ENCODE assay signal across 10 mouse cellular contexts in genomic region chr13:58523011-58523760, GRCm38 (mm10).
DNase-seq lines count a peak whose midpoint lies in the region; ATAC-seq and TF ChIP-seq lines count a peak whose summit lies in the region.
"Had no signal": no experiment of that assay in that cellular context is flagged by ENCODE, and none has a peak within 500 bp of the region (broad histone marks: within the 10 kb centered on the region; RNA-seq: fewer than 3 reads in every experiment).

No protein-coding gene starts in this region.

- DNase-seq in heart, adult 8-10 months (ENCODE audit: low spot score): no peak
- DNase-seq in CH12.LX (ENCODE audit: extremely low read depth) (no peak), liver (peak; percentile 63)
- DNase-seq in gastrocnemius, postnatal 10 days: no peak
- DNase-seq in ovary, postnatal 14 days (ENCODE audit: low spot score): no peak
- no peak for DNase-seq in right cerebral cortex, postnatal 25 days
- DNase-seq: B cell, adult 2 months; kidney, adult 8-10 months had no signal

- WGBS in heart, embryonic 13.5 days: 7% methylated on average over 20 of the region's 20 CpGs

- no peak for TF ChIP-seq RAD21 in CH12.LX (IDR thresholded peaks at IDR 0.05; ENCODE audit: low read depth, low read length)

- peak overlapping the region; percentile 34 for H3K4me3 ChIP-seq in heart, embryonic 13.5 days
- no peak overlapping the region for H3K4me3 ChIP-seq in CH12.LX (replicated peaks in 1 of 3; ENCODE audit: low read depth in 2 of 3, low read length in 2 of 3, poor library complexity in 1 of 3)

- peak; percentile 38; the same call in 1 of the 2 replicates for ATAC-seq in heart, embryonic 13.5 days (ENCODE audit: extremely low read depth, insufficient number of reproducible peaks, low FRiP score, low TSS enrichment)
- peak; percentile 53 for ATAC-seq in erythroblast, adult 5-6 weeks (replicated peaks; ENCODE audit: low FRiP score, poor library complexity, severe bottlenecking)

- TF ChIP-seq EP300 in CH12.LX (IDR thresholded peaks at IDR 0.05; ENCODE audit: low read length): no peak

- in situ Hi-C loops in CH12.LX (cut with MboI; ENCODE audit: low pct_ligation_motif_present, low pct_unique_long_range_greater_than_20kb, low sequenced_read_pairs): no loop called here

- H3K79me2 ChIP-seq in CH12.LX (replicated peaks; ENCODE audit: control insufficient read depth, extremely low read depth, insufficient read depth, poor library complexity, severe bottlenecking): no peaks in the 10 kb centered on the region

- peaks cover 36% of the 10 kb centered on the region for H3K4me1 ChIP-seq in heart, embryonic 13.5 days
- peaks cover 8 to 14% of the 10 kb centered on the region in 2 experiments; a peak in 3 of 4 replicates for H3K4me1 ChIP-seq in CH12.LX (ENCODE audit: control insufficient read depth in 1 of 2, insufficient read depth in 2 of 2)

- TF ChIP-seq CTCF in CH12.LX (conservative IDR thresholded peaks at IDR 0.05 in 1 of 2, IDR thresholded peaks at IDR 0.05 in 1 of 2; ENCODE audit: low read depth in 2 of 2, low read length in 2 of 2): no peak

- H3K27me3 ChIP-seq in heart, embryonic 13.5 days (replicated peaks): peaks cover 21% of the 10 kb centered on the region
- no peaks in the 10 kb centered on the region for H3K27me3 ChIP-seq in CH12.LX (replicated peaks)

- H3K36me3 ChIP-seq in heart, embryonic 13.5 days: no peaks in the 10 kb centered on the region
- no peaks in the 10 kb centered on the region for H3K36me3 ChIP-seq in CH12.LX (replicated peaks in 1 of 2; ENCODE audit: control insufficient read depth in 1 of 2, insufficient read depth in 1 of 2, low read length in 1 of 2)

- H3K9me3 ChIP-seq in heart, embryonic 13.5 days: peaks cover 8% of the 10 kb centered on the region; the same call in 1 of the 2 replicates
- H3K9me3 ChIP-seq in CH12.LX (replicated peaks; ENCODE audit: low read length): no peaks in the 10 kb centered on the region

- no peak for TF ChIP-seq POLR2A in CH12.LX (IDR thresholded peaks at IDR 0.05; ENCODE audit: low read depth, low read length)

- peak overlapping the region; percentile 67 for H3K4me2 ChIP-seq in heart, embryonic 13.5 days
- peak overlapping the region; percentile 33; the same call in 1 of the 2 replicates for H3K4me2 ChIP-seq in CH12.LX (ENCODE audit: insufficient read depth, low read depth, poor library complexity, severe bottlenecking)

- peak overlapping the region; percentile 69; the same call in 1 of the 2 replicates for H3K9ac ChIP-seq in heart, embryonic 13.5 days
- H3K9ac ChIP-seq in CH12.LX (ENCODE audit: insufficient read depth, low read depth): no peak overlapping the region

- dilution Hi-C loops in CH12.LX (cut with MboI; ENCODE audit: extremely low pct_ligation_motif_present, extremely low pct_unique_long_range_greater_than_20kb, low sequenced_read_pairs): no loop called here

- H3K27ac ChIP-seq in heart, embryonic 13.5 days (replicated peaks): no peak overlapping the region
- H3K27ac ChIP-seq in CH12.LX (ENCODE audit: insufficient read depth, low read depth): no peak overlapping the region

TF ChIP-seq in CH12.LX, 34 proteins besides CTCF, POLR2A, EP300 and RAD21:
- TF ChIP-seq ELF1 (IDR thresholded peaks at IDR 0.05; ENCODE audit: low read depth, low read length) (no peak), SIN3A (IDR thresholded peaks at IDR 0.05; ENCODE audit: low read length) (no peak)
TF ChIP-seq in CH12.LX: peak in this region for 0.
